Mouse (Mus musculus): Measurements from ENCODE around the gene Polr3a.

DNA sequence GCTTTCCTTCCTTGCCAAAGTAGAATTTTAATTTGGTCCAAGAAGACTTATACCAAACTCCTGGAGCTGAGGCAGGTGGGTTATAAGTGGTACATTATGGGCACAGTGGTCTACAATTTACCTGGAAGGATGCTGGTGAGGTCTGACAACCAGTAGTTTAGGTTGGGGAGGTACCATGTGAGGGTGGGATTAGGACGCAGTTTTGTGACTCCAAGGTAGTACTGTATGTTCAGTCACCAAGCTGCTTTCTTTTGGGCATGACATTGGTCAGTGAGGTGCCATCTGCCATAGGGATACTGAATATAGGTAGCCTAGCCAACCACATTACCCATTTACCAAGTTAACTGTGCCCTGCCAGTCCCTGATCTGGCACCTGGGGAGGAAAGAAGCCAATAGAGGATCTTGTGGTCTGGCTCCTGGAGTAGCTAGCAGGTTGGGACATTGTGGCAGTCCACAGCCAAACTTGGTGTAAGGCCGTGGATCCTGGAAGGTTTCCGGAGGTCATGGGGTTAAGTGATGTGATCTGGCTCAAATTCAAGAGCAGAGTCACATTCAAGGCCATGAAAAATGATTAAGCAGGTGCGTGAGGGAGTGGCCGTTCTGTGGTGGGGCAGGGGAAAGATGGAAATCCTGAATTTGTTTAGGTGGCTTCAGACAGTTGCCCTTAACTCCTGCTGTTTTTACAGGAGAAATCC, 11.8 kb upstream of the Polr3a start:
- TF ChIP-seq TAL1 (IDR thresholded peaks at IDR 0.05; ENCODE audit: low read length) (no peak), GATA1 (IDR thresholded peaks at IDR 0.05; ENCODE audit: low read length) (no peak)

Data from erythroblast, embryonic 14.5 days (primary cell).